Mouse (Mus musculus): ENCODE measurements around the gene Gzmm. TPM values are rescaled to one million over a fixed set of nuclear protein-coding genes. Genes with fewer than 3 reads are reported as not detected.
"Not testable (repeated sequence)": the region's sequence is repeated elsewhere in the genome, so short reads cannot be mapped to it uniquely, and the experiment has no call there.

Gzmm gene
- total RNA-seq, 2 experiments from 2014 or later, result 2.3 to 2.9 TPM

- intact Hi-C loops (cut with DNase I; ENCODE audit: low total_unique reads), result no loop called here
- no peak for DNase-seq
These were observed 9.1 kb downstream of the Gzmm start for GRCm38 (mm10) chr10:79697916-79698315.

- DNase-seq, result no peak
- intact Hi-C loops (cut with DNase I; ENCODE audit: low total_unique reads), result no loop called here
These were observed 9.6 kb downstream of the Gzmm start for GRCm38 (mm10) chr10:79698459-79698858.

- intact Hi-C loops (cut with DNase I; ENCODE audit: low total_unique reads), result no loop called here
These were observed 11.9 kb downstream of the Gzmm start for GRCm38 (mm10) chr10:79700676-79701075.

GRCm38 (mm10) chr10:79701443-79702129 lies 12.8 kb downstream of the Gzmm start:
- peak; percentile 7 for DNase-seq

More at GRCm38 (mm10) chr10:79700676-79701075, 11.9 kb downstream of the Gzmm start:
- DNase-seq, result peak; percentile 2

GRCm38 (mm10) chr10:79702970-79703369 lies 14.2 kb downstream of the Gzmm start:
- intact Hi-C loops (cut with DNase I; ENCODE audit: low total_unique reads); DNase-seq: not testable (repeated sequence)

More at GRCm38 (mm10) chr10:79701443-79702129, 12.8 kb downstream of the Gzmm start:
- intact Hi-C loops (cut with DNase I; ENCODE audit: low total_unique reads), result no loop called here

GRCm38 (mm10) chr10:79703541-79703940 lies 14.7 kb downstream of the Gzmm start:
- intact Hi-C loops (cut with DNase I; ENCODE audit: low total_unique reads), result no loop called here
- DNase-seq, result peak; percentile 2

GRCm38 (mm10) chr10:79704065-79704969 lies 15.5 kb downstream of the Gzmm start, which contains the start of gene Bsg:
TSS of gene Bsg (plus strand) at chr10:79704491.
- intact Hi-C loops (cut with DNase I; ENCODE audit: low total_unique reads), result no loop called here
- peak; percentile 99 for DNase-seq

- DNase-seq, result peak; percentile 10
These were observed 16.1 kb downstream of the Gzmm start for GRCm38 (mm10) chr10:79704970-79705360.

GRCm38 (mm10) chr10:79705951-79706350 lies 17.1 kb downstream of the Gzmm start:
- intact Hi-C loops (cut with DNase I; ENCODE audit: low total_unique reads), result no loop called here
- DNase-seq, result peak; percentile 4

More at GRCm38 (mm10) chr10:79704970-79705360, 16.1 kb downstream of the Gzmm start:
- intact Hi-C loops (cut with DNase I; ENCODE audit: low total_unique reads), result no loop called here

- intact Hi-C loops (cut with DNase I; ENCODE audit: low total_unique reads), result no loop called here
- peak; percentile 63 for DNase-seq
These were observed 17.7 kb downstream of the Gzmm start for GRCm38 (mm10) chr10:79706406-79707094.

- no peak for DNase-seq
- intact Hi-C loops (cut with DNase I; ENCODE audit: low total_unique reads), result no loop called here
These were observed 18.3 kb downstream of the Gzmm start for GRCm38 (mm10) chr10:79707162-79707561.

- intact Hi-C loops (cut with DNase I; ENCODE audit: low total_unique reads), result no loop called here
These were observed 18.9 kb downstream of the Gzmm start for GRCm38 (mm10) chr10:79707759-79708158.

GRCm38 (mm10) chr10:79708668-79709067 lies 19.8 kb downstream of the Gzmm start:
- peak; percentile 57 for DNase-seq
- intact Hi-C loops (cut with DNase I; ENCODE audit: low total_unique reads), result no loop called here

More at GRCm38 (mm10) chr10:79707759-79708158, 18.9 kb downstream of the Gzmm start:
- DNase-seq, result no peak

GRCm38 (mm10) chr10:79709307-79709706 lies 20.5 kb downstream of the Gzmm start:
- intact Hi-C loops (cut with DNase I; ENCODE audit: low total_unique reads), result no loop called here
- no peak for DNase-seq

GRCm38 (mm10) chr10:79712029-79712428 lies 23.2 kb downstream of the Gzmm start:
- intact Hi-C loops (cut with DNase I; ENCODE audit: low total_unique reads), result no loop called here
- DNase-seq, result no peak

- intact Hi-C loops (cut with DNase I; ENCODE audit: low total_unique reads), result no loop called here
- peak; percentile 81 for DNase-seq
These were observed 23.8 kb downstream of the Gzmm start for GRCm38 (mm10) chr10:79712499-79713126.

GRCm38 (mm10) chr10:79713163-79713562 lies 24.3 kb downstream of the Gzmm start:
- intact Hi-C loops (cut with DNase I; ENCODE audit: low total_unique reads), result no loop called here

GRCm38 (mm10) chr10:79714996-79715395 lies 26.2 kb downstream of the Gzmm start:
- no peak for DNase-seq
- intact Hi-C loops (cut with DNase I; ENCODE audit: low total_unique reads), result no loop called here

More at GRCm38 (mm10) chr10:79713163-79713562, 24.3 kb downstream of the Gzmm start:
- DNase-seq, result no peak

- intact Hi-C loops (cut with DNase I; ENCODE audit: low total_unique reads), result no loop called here
- DNase-seq, result no peak
These were observed 27.6 kb downstream of the Gzmm start, which contains the start of gene Hcn2 for GRCm38 (mm10) chr10:79716254-79716987. TSS of gene Hcn2 (plus strand) at chr10:79716634.
